Mouse (Mus musculus) lung, postnatal 0 days (tissue): ENCODE measurements around the gene Gm20388.

Experiments
- CTCF ChIP-seq: IDR thresholded peaks from 2 replicates; pipeline ENCODE4 v1.5.1; 2016; ENCODE audit warnings: antibody characterized with exemption, mild to moderate bottlenecking
- EP300 ChIP-seq: IDR thresholded peaks from 2 replicates; pipeline ENCODE4 v1.6.1; 2016; ENCODE audit warnings: antibody characterized with exemption, mild to moderate bottlenecking, control low read depth

DNA sequence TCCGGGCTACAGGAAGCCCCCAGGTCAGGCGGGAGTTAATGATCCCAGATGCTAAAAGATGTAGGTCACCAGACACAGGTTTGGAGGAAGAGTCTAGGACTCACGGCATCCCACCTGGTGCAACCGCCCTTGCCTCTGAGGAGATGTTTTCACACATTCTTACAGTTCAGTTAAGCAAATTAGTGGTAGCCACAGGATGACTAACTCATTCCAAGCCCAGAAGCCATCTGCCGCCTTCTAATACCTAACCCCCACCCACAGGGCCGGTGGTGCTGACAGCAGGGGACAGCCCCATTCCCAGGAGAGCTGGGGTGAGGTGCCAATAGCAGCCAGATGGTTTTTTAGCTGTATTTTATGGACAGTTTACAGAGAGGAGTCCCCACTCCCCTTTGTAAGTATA is 2375.1 kb downstream of the Gm20388 start:
- TF ChIP-seq CTCF (no peak), EP300 (no peak)
